Mouse (Mus musculus): Measurements from ENCODE around the gene Map3k4.
"Not testable (repeated sequence)": the region's sequence is repeated elsewhere in the genome, so short reads cannot be mapped to it uniquely, and the experiment has no call there.

The Map3k4 gene

GRCm38 (mm10) chr17:12307251-12308135 is 11.1 kb downstream of the Map3k4 start:
- DNase-seq (ENCODE audit: low read depth, low spot score), result peak; percentile 7

- DNase-seq (ENCODE audit: low read depth, low spot score), result no peak
These were observed 13.9 kb downstream of the Map3k4 start for GRCm38 (mm10) chr17:12304658-12305057.

- DNase-seq (ENCODE audit: low read depth, low spot score), result peak; percentile 16
These were observed 17.5 kb downstream of the Map3k4 start for GRCm38 (mm10) chr17:12300896-12301706.

GRCm38 (mm10) chr17:12300127-12300675 is 18.4 kb downstream of the Map3k4 start:
- DNase-seq (ENCODE audit: low read depth, low spot score), result no peak

- DNase-seq (ENCODE audit: low read depth, low spot score), result no peak
These were observed 19.2 kb downstream of the Map3k4 start for GRCm38 (mm10) chr17:12299371-12299770.

GRCm38 (mm10) chr17:12297978-12298377 is 20.6 kb downstream of the Map3k4 start:
- DNase-seq (ENCODE audit: low read depth, low spot score), result no peak

- no peak for DNase-seq (ENCODE audit: low read depth, low spot score)
These were observed 21.3 kb downstream of the Map3k4 start for GRCm38 (mm10) chr17:12297292-12297691.

GRCm38 (mm10) chr17:12295926-12296325 is 22.7 kb downstream of the Map3k4 start:
- DNase-seq (ENCODE audit: low read depth, low spot score), result not testable (repeated sequence)

- no peak for DNase-seq (ENCODE audit: low read depth, low spot score)
These were observed 24.2 kb downstream of the Map3k4 start for GRCm38 (mm10) chr17:12294424-12294823.

GRCm38 (mm10) chr17:12293571-12293970 is 25.0 kb downstream of the Map3k4 start:
- DNase-seq (ENCODE audit: low read depth, low spot score), result no peak

GRCm38 (mm10) chr17:12292877-12293276 is 25.7 kb downstream of the Map3k4 start:
- DNase-seq (ENCODE audit: low read depth, low spot score), result no peak

GRCm38 (mm10) chr17:12292356-12292755 is 26.2 kb downstream of the Map3k4 start:
- no peak for DNase-seq (ENCODE audit: low read depth, low spot score)

- DNase-seq (ENCODE audit: low read depth, low spot score), result no peak
These were observed 27.4 kb downstream of the Map3k4 start for GRCm38 (mm10) chr17:12291151-12291550.

- no peak for DNase-seq (ENCODE audit: low read depth, low spot score)
These were observed 27.9 kb downstream of the Map3k4 start for GRCm38 (mm10) chr17:12290735-12291134.

- not testable (repeated sequence) for DNase-seq (ENCODE audit: low read depth, low spot score)
These were observed 28.8 kb downstream of the Map3k4 start for GRCm38 (mm10) chr17:12289836-12290235.

- no peak for DNase-seq (ENCODE audit: low read depth, low spot score)
These were observed 29.7 kb downstream of the Map3k4 start for GRCm38 (mm10) chr17:12288871-12289270.

- DNase-seq (ENCODE audit: low read depth, low spot score), result no peak
These were observed 38.8 kb downstream of the Map3k4 start for GRCm38 (mm10) chr17:12279810-12280209.

- no peak for DNase-seq (ENCODE audit: low read depth, low spot score)
These were observed 40.5 kb downstream of the Map3k4 start for GRCm38 (mm10) chr17:12278073-12278472.

- no peak for DNase-seq (ENCODE audit: low read depth, low spot score)
These were observed 41.3 kb downstream of the Map3k4 start for GRCm38 (mm10) chr17:12277297-12277696.

- DNase-seq (ENCODE audit: low read depth, low spot score), result no peak
These were observed 41.9 kb downstream of the Map3k4 start for GRCm38 (mm10) chr17:12276496-12277200.

- DNase-seq (ENCODE audit: low read depth, low spot score), result no peak
These were observed 42.8 kb downstream of the Map3k4 start for GRCm38 (mm10) chr17:12275756-12276155.

GRCm38 (mm10) chr17:12273032-12273431 is 45.6 kb downstream of the Map3k4 start:
- DNase-seq (ENCODE audit: low read depth, low spot score), result no peak
